In the genomic region with DNA sequence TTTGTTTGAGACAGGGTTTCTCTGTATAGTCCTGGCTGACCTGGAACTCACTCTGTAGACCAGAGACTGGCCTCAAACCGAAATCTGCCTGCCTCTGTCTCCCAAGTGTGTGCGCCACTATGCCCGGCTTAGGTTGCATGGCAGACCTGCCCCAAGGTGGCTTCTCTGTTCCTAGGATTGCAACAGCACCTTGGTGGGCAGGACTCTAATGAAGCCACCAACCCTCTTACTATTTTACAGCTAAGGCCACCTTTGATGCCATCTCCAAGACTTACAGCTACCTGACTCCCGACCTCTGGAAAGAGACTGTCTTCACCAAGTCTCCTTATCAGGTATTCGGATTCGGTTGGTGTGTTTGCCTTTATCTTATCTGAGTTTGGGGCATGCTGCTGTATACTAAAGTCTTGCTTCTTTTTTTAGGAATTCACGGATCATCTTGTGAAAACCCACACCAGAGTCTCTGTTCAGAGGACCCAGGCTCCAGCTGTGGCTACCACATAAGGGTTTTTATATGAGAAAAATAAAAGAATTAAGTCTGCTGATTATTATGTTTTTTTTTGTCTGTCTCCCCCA, we compare ENCODE assay signal across 11 mouse cellular contexts. TPM values are rescaled to one million over a fixed set of nuclear protein-coding genes. Genes with fewer than 3 reads are reported as not detected.
DNase-seq lines count a peak whose midpoint lies in the region; ATAC-seq and TF ChIP-seq lines count a peak whose summit lies in the region.
"Not testable (repeated sequence)": the region's sequence is repeated elsewhere in the genome, so short reads cannot be mapped to it uniquely, and the experiment has no call there.
"Had no signal": no experiment of that assay in that cellular context is flagged by ENCODE, and none has a peak within 500 bp of the region (broad histone marks: within the 10 kb centered on the region; RNA-seq: fewer than 3 reads in every experiment).

No protein-coding gene starts in this region.

- ATAC-seq in embryonic facial prominence, embryonic 15.5 days (ENCODE audit: insufficient number of reproducible peaks, low FRiP score, low TSS enrichment, low read depth); hindbrain, embryonic 14.5 days (ENCODE audit: low FRiP score); liver, embryonic 15.5 days (ENCODE audit: insufficient read depth); midbrain, embryonic 14.5 days (ENCODE audit: low FRiP score, low TSS enrichment); stomach, embryonic 14.5 days (ENCODE audit: insufficient number of reproducible peaks, insufficient read depth, low FRiP score, low read depth): not testable (repeated sequence)

- not testable (repeated sequence) for H3K27me3 ChIP-seq in embryonic facial prominence, embryonic 15.5 days; heart, adult 2 months (ENCODE audit: control insufficient read depth, insufficient read depth, low read length); hindbrain, embryonic 14.5 days (ENCODE audit: control insufficient read depth, insufficient read depth, low read length); liver, embryonic 15.5 days; midbrain, embryonic 14.5 days (ENCODE audit: control insufficient read depth, insufficient read depth, low read length); stomach, embryonic 14.5 days (ENCODE audit: control insufficient read depth, insufficient read depth, low read length)

- H3K4me3 ChIP-seq in ES-E14 (ENCODE audit: insufficient read depth in 1 of 2, low read depth in 1 of 2, low read length in 2 of 2, poor library complexity in 1 of 2, severe bottlenecking in 1 of 2), result peak overlapping the region; percentile 58 to 76
- peak overlapping the region; percentile 93 for H3K4me3 ChIP-seq in embryonic facial prominence, embryonic 15.5 days (replicated peaks)
- not testable (repeated sequence) for H3K4me3 ChIP-seq in heart, adult 2 months
- H3K4me3 ChIP-seq in hindbrain, embryonic 14.5 days (replicated peaks; ENCODE audit: low read length), result peak overlapping the region; percentile 78
- peak overlapping the region; percentile 31 for H3K4me3 ChIP-seq in layer of hippocampus, adult 2 months
- H3K4me3 ChIP-seq in liver, embryonic 15.5 days (replicated peaks), result peak overlapping the region; percentile 92
- peak overlapping the region; percentile 19 for H3K4me3 ChIP-seq in midbrain, embryonic 14.5 days (replicated peaks; ENCODE audit: low read depth, low read length)
- H3K4me3 ChIP-seq in stomach, embryonic 14.5 days (ENCODE audit: low read depth, low read length), result peak overlapping the region; percentile 78

- not testable (repeated sequence) for H3K27ac ChIP-seq in ES-E14 (ENCODE audit: insufficient read depth, low read depth, low read length, poor library complexity, severe bottlenecking); embryonic facial prominence, embryonic 15.5 days (replicated peaks); heart, adult 2 months; hindbrain, embryonic 14.5 days; layer of hippocampus, adult 2 months; midbrain, embryonic 14.5 days (replicated peaks; ENCODE audit: low read depth, low read length); stomach, embryonic 14.5 days (ENCODE audit: low read length)
- peak overlapping the region; percentile 88 for H3K27ac ChIP-seq in liver, embryonic 15.5 days (replicated peaks)

- not testable (repeated sequence) for DNase-seq in ES-E14 (ENCODE audit: low read depth, low spot score); heart, adult 2 months; hindbrain, embryonic 14.5 days (ENCODE audit: low spot score); layer of hippocampus, adult 2 months (ENCODE audit: low spot score in 2 of 2); midbrain, embryonic 14.5 days

- H3K9ac ChIP-seq in ES-E14 (ENCODE audit: insufficient read depth, low read depth, low read length, poor library complexity, severe bottlenecking), result peak overlapping the region; percentile 81
- peak overlapping the region; percentile 22; the same call in 1 of the 2 replicates for H3K9ac ChIP-seq in embryonic facial prominence, embryonic 15.5 days
- H3K9ac ChIP-seq in heart, adult 2 months (ENCODE audit: low read depth, low read length), result peak overlapping the region; percentile 23; the same call in 1 of the 2 replicates
- H3K9ac ChIP-seq in hindbrain, embryonic 14.5 days, result peak overlapping the region; percentile 88
- peak overlapping the region; percentile 63 for H3K9ac ChIP-seq in liver, embryonic 15.5 days
- H3K9ac ChIP-seq in midbrain, embryonic 14.5 days (replicated peaks; ENCODE audit: low read length), result peak overlapping the region; percentile 34; the same call in 1 of the 2 replicates
- peak overlapping the region; percentile 82; the same call in 1 of the 2 replicates for H3K9ac ChIP-seq in stomach, embryonic 14.5 days (replicated peaks; ENCODE audit: low read depth, low read length)

- TF ChIP-seq CTCF in heart, adult 2 months (IDR thresholded peaks at IDR 0.05); layer of hippocampus, adult 2 months (conservative IDR thresholded peaks at IDR 0.05): not testable (repeated sequence)

- 0 out of 2 replicates have a peak, but pooled peaks have one; percentile 27 for TF ChIP-seq POLR2A in heart, adult 2 months (IDR thresholded peaks at IDR 0.05; ENCODE audit: insufficient read depth, low read depth, low read length)

- H3K4me2 ChIP-seq in embryonic facial prominence, embryonic 15.5 days (replicated peaks), result peak overlapping the region; percentile 68
- H3K4me2 ChIP-seq in hindbrain, embryonic 14.5 days (replicated peaks), result peak overlapping the region; percentile 96
- H3K4me2 ChIP-seq in liver, embryonic 15.5 days, result peak overlapping the region; percentile 89
- H3K4me2 ChIP-seq in midbrain, embryonic 14.5 days (ENCODE audit: low read length), result peak overlapping the region; percentile 84
- H3K4me2 ChIP-seq in stomach, embryonic 14.5 days (replicated peaks; ENCODE audit: low read depth, low read length), result peak overlapping the region; percentile 84

- H3K4me1 ChIP-seq in ES-E14 (ENCODE audit: control insufficient read depth in 2 of 2, insufficient read depth in 2 of 2, low read length in 2 of 2, poor library complexity in 1 of 2); heart, adult 2 months (ENCODE audit: control insufficient read depth, insufficient read depth, low read length); midbrain, embryonic 14.5 days (ENCODE audit: control insufficient read depth, insufficient read depth, low read length): not testable (repeated sequence)
- H3K4me1 ChIP-seq in embryonic facial prominence, embryonic 15.5 days, result peaks cover 32% of the 10 kb centered on the region
- H3K4me1 ChIP-seq in hindbrain, embryonic 14.5 days (replicated peaks; ENCODE audit: control insufficient read depth, insufficient read depth, low read length), result peaks cover 24% of the 10 kb centered on the region
- H3K4me1 ChIP-seq in liver, embryonic 15.5 days (replicated peaks), result peaks cover 57% of the 10 kb centered on the region
- H3K4me1 ChIP-seq in stomach, embryonic 14.5 days (ENCODE audit: control insufficient read depth, insufficient read depth, low read length), result peaks cover 17% of the 10 kb centered on the region; the same call in 1 of the 2 replicates

- TF ChIP-seq EP300 in heart, adult 2 months (IDR thresholded peaks at IDR 0.05; ENCODE audit: insufficient read depth, low read depth, low read length), result not testable (repeated sequence)

- not testable (repeated sequence) for H3K79me2 ChIP-seq in heart, adult 2 months (replicated peaks; ENCODE audit: control insufficient read depth, insufficient read depth, low read length)

- intact Hi-C loops in heart, adult 2 months (cut with DNase I), result not testable (repeated sequence)

- WGBS in embryonic facial prominence, embryonic 15.5 days, result 67% methylated on average over 7 of the region's 7 CpGs
- 28% methylated on average over 7 of the region's 7 CpGs for WGBS in heart, adult 2 months
- WGBS in hindbrain, embryonic 14.5 days, result 77% methylated on average over 7 of the region's 7 CpGs
- WGBS in liver, embryonic 15.5 days (ENCODE audit: insufficient replicate concordance), result 18% methylated on average over 7 of the region's 7 CpGs
- WGBS in midbrain, embryonic 14.5 days, result 71% methylated on average over 7 of the region's 7 CpGs
- WGBS in stomach, embryonic 14.5 days, result 52% methylated on average over 7 of the region's 7 CpGs

- peaks cover 36% of the 10 kb centered on the region for H3K36me3 ChIP-seq in ES-E14 (ENCODE audit: control insufficient read depth, insufficient read depth, low read length, poor library complexity, severe bottlenecking)
- H3K36me3 ChIP-seq in embryonic facial prominence, embryonic 15.5 days, result peaks cover 24% of the 10 kb centered on the region
- peaks cover 12% of the 10 kb centered on the region for H3K36me3 ChIP-seq in heart, adult 2 months (ENCODE audit: control insufficient read depth, insufficient read depth, low read length)
- H3K36me3 ChIP-seq in hindbrain, embryonic 14.5 days (replicated peaks; ENCODE audit: control insufficient read depth, insufficient read depth), result peaks cover 28% of the 10 kb centered on the region
- peaks cover 28% of the 10 kb centered on the region for H3K36me3 ChIP-seq in liver, embryonic 15.5 days (replicated peaks)
- H3K36me3 ChIP-seq in midbrain, embryonic 14.5 days (ENCODE audit: control insufficient read depth, insufficient read depth, low read length), result peaks cover 17% of the 10 kb centered on the region
- peaks cover 13% of the 10 kb centered on the region for H3K36me3 ChIP-seq in stomach, embryonic 14.5 days (ENCODE audit: control insufficient read depth, insufficient read depth, low read length)

- H3K9me3 ChIP-seq in ES-E14 (ENCODE audit: control insufficient read depth, insufficient read depth, low read depth, low read length); embryonic facial prominence, embryonic 15.5 days (replicated peaks); hindbrain, embryonic 14.5 days (ENCODE audit: control insufficient read depth, low read length); liver, embryonic 15.5 days (replicated peaks); midbrain, embryonic 14.5 days (ENCODE audit: control insufficient read depth, low read length); stomach, embryonic 14.5 days (ENCODE audit: control insufficient read depth, low read depth, low read length): not testable (repeated sequence)

- in situ Hi-C loops in ES-E14 (cut with MboI; ENCODE audit: low sequenced_read_pairs in 2 of 2, unreplicated experiment in 2 of 2), result not testable (repeated sequence)

RNA-seq across cellular contexts. Expression of a gene that starts 2.8 kb away (rescaled TPM):
- 147 and 191 TPM in 2 replicates for total RNA-seq in ES-E14 (2012; rRNA removed)
- 223 and 227 TPM in 2 replicates for polyA plus RNA-seq in embryonic facial prominence, embryonic 15.5 days (2015; fragmentation: Nextera tagmentation; extraction: Ambion mirVana)
- total RNA-seq in heart, adult 2 months (2021), result 100 to 1,000 TPM; 916 to 992 TPM
- 1,269 and 1,412 TPM in 2 replicates for polyA plus RNA-seq in heart, adult 2 months (2012; rRNA removed)
- polyA plus RNA-seq in hindbrain, embryonic 14.5 days (2014; fragmentation: Nextera tagmentation; extraction: Ambion mirVana), result 308 and 347 TPM in 2 replicates
- 100 to 1,000 TPM; 210 to 227 TPM for total RNA-seq in layer of hippocampus, adult 2 months (2021)
- polyA plus RNA-seq in liver, embryonic 15.5 days (2015; fragmentation: Nextera tagmentation; extraction: Ambion mirVana), result 160 and 162 TPM in 2 replicates
- 282 and 319 TPM in 2 replicates for polyA plus RNA-seq in midbrain, embryonic 14.5 days (2014; fragmentation: Nextera tagmentation; extraction: Ambion mirVana)
- 226 and 259 TPM in 2 replicates for polyA plus RNA-seq in stomach, embryonic 14.5 days (2014; fragmentation: Nextera tagmentation; extraction: Ambion mirVana)

RNA-seq across cellular contexts. Expression of a gene that starts 3.6 kb away (rescaled TPM):
- total RNA-seq in ES-E14 (2012; rRNA removed), result 3,495 and 3,661 TPM in 2 replicates
- 1,508 and 1,594 TPM in 2 replicates for polyA plus RNA-seq in embryonic facial prominence, embryonic 15.5 days (2015; fragmentation: Nextera tagmentation; extraction: Ambion mirVana)
- 100 to 1,000 TPM; 675 to 722 TPM for total RNA-seq in heart, adult 2 months (2021)
- 2,277 and 2,346 TPM in 2 replicates for polyA plus RNA-seq in heart, adult 2 months (2012; rRNA removed)
- polyA plus RNA-seq in hindbrain, embryonic 14.5 days (2014; fragmentation: Nextera tagmentation; extraction: Ambion mirVana), result 800 and 838 TPM in 2 replicates
- total RNA-seq in layer of hippocampus, adult 2 months (2021), result 100 to 1,000 TPM; 302 to 315 TPM
- polyA plus RNA-seq in liver, embryonic 15.5 days (2015; fragmentation: Nextera tagmentation; extraction: Ambion mirVana), result 1,043 and 1,068 TPM in 2 replicates
- polyA plus RNA-seq in midbrain, embryonic 14.5 days (2014; fragmentation: Nextera tagmentation; extraction: Ambion mirVana), result 814 and 824 TPM in 2 replicates
- 1,483 and 1,587 TPM in 2 replicates for polyA plus RNA-seq in stomach, embryonic 14.5 days (2014; fragmentation: Nextera tagmentation; extraction: Ambion mirVana)

RNA-seq across cellular contexts. Expression of a gene that starts 3.6 kb away (rescaled TPM):
- 0.71 and 0.95 TPM in 2 replicates for total RNA-seq in ES-E14 (2012; rRNA removed)
- 0.16 and 0.24 TPM in 2 replicates for polyA plus RNA-seq in embryonic facial prominence, embryonic 15.5 days (2015; fragmentation: Nextera tagmentation; extraction: Ambion mirVana)
- total RNA-seq in heart, adult 2 months (2021), result not detected
- 0.15 and 0.68 TPM in 2 replicates for polyA plus RNA-seq in heart, adult 2 months (2012; rRNA removed)
- polyA plus RNA-seq in hindbrain, embryonic 14.5 days (2014; fragmentation: Nextera tagmentation; extraction: Ambion mirVana), result not detected in 2 replicates
- under 1 TPM in 1 of 2 experiments, not detected in 1; 0.56 TPM for total RNA-seq in layer of hippocampus, adult 2 months (2021)
- not detected in 2 replicates for polyA plus RNA-seq in liver, embryonic 15.5 days (2015; fragmentation: Nextera tagmentation; extraction: Ambion mirVana)
- polyA plus RNA-seq in midbrain, embryonic 14.5 days (2014; fragmentation: Nextera tagmentation; extraction: Ambion mirVana), result 0.32 TPM in 1 of 2 replicates, not detected in the other
- not detected in 2 replicates for polyA plus RNA-seq in stomach, embryonic 14.5 days (2014; fragmentation: Nextera tagmentation; extraction: Ambion mirVana)
- total RNA-seq: adrenal gland, postnatal 14 days; layer of hippocampus, postnatal 10 days had no signal

RNA-seq across cellular contexts. Expression of a gene that starts 6.2 kb away (rescaled TPM):
- 0.16 and 0.67 TPM in 2 replicates for total RNA-seq in ES-E14 (2012; rRNA removed)
- not detected in 2 replicates for polyA plus RNA-seq in embryonic facial prominence, embryonic 15.5 days (2015; fragmentation: Nextera tagmentation; extraction: Ambion mirVana)
- 100 to 1,000 TPM; 386 to 472 TPM for total RNA-seq in heart, adult 2 months (2021)
- 213 and 215 TPM in 2 replicates for polyA plus RNA-seq in heart, adult 2 months (2012; rRNA removed)
- 0.25 TPM in 1 of 2 replicates, not detected in the other for polyA plus RNA-seq in hindbrain, embryonic 14.5 days (2014; fragmentation: Nextera tagmentation; extraction: Ambion mirVana)
- total RNA-seq in layer of hippocampus, adult 2 months (2021), result under 1 TPM; 0.38 to 0.61 TPM
- 0.09 and 0.15 TPM in 2 replicates for polyA plus RNA-seq in liver, embryonic 15.5 days (2015; fragmentation: Nextera tagmentation; extraction: Ambion mirVana)
- polyA plus RNA-seq in midbrain, embryonic 14.5 days (2014; fragmentation: Nextera tagmentation; extraction: Ambion mirVana), result not detected in 2 replicates
- polyA plus RNA-seq in stomach, embryonic 14.5 days (2014; fragmentation: Nextera tagmentation; extraction: Ambion mirVana), result 0.26 TPM in 1 of 2 replicates, not detected in the other
- total RNA-seq: adrenal gland, postnatal 14 days had no signal
- polyA plus RNA-seq: spleen, adult 2 months had no signal

RNA-seq across cellular contexts. Expression of a gene that starts 14.0 kb away (rescaled TPM):
- 108 and 119 TPM in 2 replicates for total RNA-seq in ES-E14 (2012; rRNA removed)
- 61.3 and 63.4 TPM in 2 replicates for polyA plus RNA-seq in embryonic facial prominence, embryonic 15.5 days (2015; fragmentation: Nextera tagmentation; extraction: Ambion mirVana)
- 10 to 100 TPM; 17.4 to 19.4 TPM for total RNA-seq in heart, adult 2 months (2021)
- 34.2 and 39.2 TPM in 2 replicates for polyA plus RNA-seq in heart, adult 2 months (2012; rRNA removed)
- polyA plus RNA-seq in hindbrain, embryonic 14.5 days (2014; fragmentation: Nextera tagmentation; extraction: Ambion mirVana), result 58.3 and 64.3 TPM in 2 replicates
- total RNA-seq in layer of hippocampus, adult 2 months (2021), result 10 to 100 TPM; 30.9 to 32.8 TPM
- 35.0 and 40.6 TPM in 2 replicates for polyA plus RNA-seq in liver, embryonic 15.5 days (2015; fragmentation: Nextera tagmentation; extraction: Ambion mirVana)
- 68.0 and 73.0 TPM in 2 replicates for polyA plus RNA-seq in midbrain, embryonic 14.5 days (2014; fragmentation: Nextera tagmentation; extraction: Ambion mirVana)
- polyA plus RNA-seq in stomach, embryonic 14.5 days (2014; fragmentation: Nextera tagmentation; extraction: Ambion mirVana), result 67.8 and 72.1 TPM in 2 replicates

Comparison
In these comparisons a context has a peak if more than half of its experiments do, and no peak if none do; other contexts are left out.
1. H3K9ac ChIP-seq: peak in every context shown above with its lines; median percentile 88 in hindbrain, embryonic 14.5 days; 82 in stomach, embryonic 14.5 days; 81 in ES-E14; 63 in liver, embryonic 15.5 days; 34 in midbrain, embryonic 14.5 days; 23 in heart, adult 2 months; 22 in embryonic facial prominence, embryonic 15.5 days.